Mouse (Mus musculus) granulocyte monocyte progenitor cell, adult 5-6 weeks (primary cell): Measurements from ENCODE around the gene Pwp1. TPM values are rescaled to one million over a fixed set of nuclear protein-coding genes. Genes with fewer than 3 reads are reported as not detected.

Source experiments
- total RNA-seq, 2 experiments: library from RNA; stranded (forward) in 1 of 2; stranded (reverse) in 1 of 2; fragments of 200-712, 200-1000 nt in 1 of 2; fragments of >200 nt in 1 of 2; fragmentation: Nextera tagmentation in 1 of 2; gene quantifications; 2 replicates each; pipeline ENCODE4 v1.2.3; 2014 to 2017

Gene Pwp1
- total RNA-seq, 2 experiments from 2014 or later, result 46.8 to 81.5 TPM

Other genes starting within 250 kb of the Pwp1 start
- gene Prdm4, start 87.6 kb downstream of the Pwp1 start, total RNA-seq (2014; fragmentation: Nextera tagmentation), result 17.5 and 22.3 TPM in 2 replicates
- gene Prdm4, start 87.6 kb downstream of the Pwp1 start, total RNA-seq (2017), result 25.6 and 28.9 TPM in 2 replicates
- not detected in 2 replicates for gene Ascl4, start 98.2 kb downstream of the Pwp1 start, total RNA-seq (2014; fragmentation: Nextera tagmentation)
- gene Ascl4, start 98.2 kb downstream of the Pwp1 start, total RNA-seq (2017), result not detected in 2 replicates
- gene Rtcb, start 128.3 kb downstream of the Pwp1 start, total RNA-seq (2014; fragmentation: Nextera tagmentation), result 94.9 and 119 TPM in 2 replicates
- 171 and 187 TPM in 2 replicates for gene Rtcb, start 128.3 kb downstream of the Pwp1 start, total RNA-seq (2017)
- gene Bpifc, start 182.4 kb downstream of the Pwp1 start, total RNA-seq (2014; fragmentation: Nextera tagmentation), result 0.67 and 5.4 TPM in 2 replicates
- gene Bpifc, start 182.4 kb downstream of the Pwp1 start, total RNA-seq (2017), result 0.86 and 1.8 TPM in 2 replicates
- 23.4 and 35.9 TPM in 2 replicates for gene Fbxo7, start 192.5 kb downstream of the Pwp1 start, total RNA-seq (2014; fragmentation: Nextera tagmentation)
- 16.8 and 24.3 TPM in 2 replicates for gene Fbxo7, start 192.5 kb downstream of the Pwp1 start, total RNA-seq (2017)